Mouse (Mus musculus) mesoderm, embryonic 11.5 days (tissue): ENCODE results near the gene Ccdc141.

Experiments
- DNase-seq: peaks from one replicate; pipeline ENCODE4 v3.0.0-alpha.2; 2012; ENCODE audit warnings: low read depth, low spot score

Ccdc141 gene

GRCm38 (mm10) chr2:77174313-77174712 lies 3.9 kb upstream of the Ccdc141 start:
- no peak for DNase-seq

- no peak for DNase-seq
Measured at GRCm38 (mm10) chr2:77173821-77174220, 3.4 kb upstream of the Ccdc141 start.

- peak; percentile 32 for DNase-seq
Measured at GRCm38 (mm10) chr2:77173366-77173765, 2.9 kb upstream of the Ccdc141 start.

- DNase-seq, result no peak
Measured at GRCm38 (mm10) chr2:77172241-77172671, 1.8 kb upstream of the Ccdc141 start.

GRCm38 (mm10) chr2:77171444-77172240 lies 1.2 kb upstream of the Ccdc141 start:
- peak; percentile 58 for DNase-seq

GRCm38 (mm10) chr2:77169916-77170632 lies 362 bp downstream of the Ccdc141 start:
- peak; percentile 45 for DNase-seq

- DNase-seq, result no peak
Measured at GRCm38 (mm10) chr2:77169218-77169617, 1.2 kb downstream of the Ccdc141 start.

- DNase-seq, result no peak
Measured at GRCm38 (mm10) chr2:77168781-77169180, 1.7 kb downstream of the Ccdc141 start.

- no peak for DNase-seq
Measured at GRCm38 (mm10) chr2:77168081-77168685, 2.3 kb downstream of the Ccdc141 start.

GRCm38 (mm10) chr2:77166366-77166765 lies 4.1 kb downstream of the Ccdc141 start:
- DNase-seq, result no peak

GRCm38 (mm10) chr2:77164662-77165061 lies 5.8 kb downstream of the Ccdc141 start:
- no peak for DNase-seq

- no peak for DNase-seq
Measured at GRCm38 (mm10) chr2:77163381-77163780, 7.1 kb downstream of the Ccdc141 start.

GRCm38 (mm10) chr2:77162135-77162534 lies 8.3 kb downstream of the Ccdc141 start:
- no peak for DNase-seq

GRCm38 (mm10) chr2:77157546-77157945 lies 12.9 kb downstream of the Ccdc141 start:
- DNase-seq, result no peak

GRCm38 (mm10) chr2:77154080-77154479 lies 16.4 kb downstream of the Ccdc141 start:
- DNase-seq, result no peak

GRCm38 (mm10) chr2:77151255-77151654 lies 19.2 kb downstream of the Ccdc141 start:
- DNase-seq, result no peak

- DNase-seq, result no peak
Measured at GRCm38 (mm10) chr2:77149576-77149975, 20.9 kb downstream of the Ccdc141 start.

- no peak for DNase-seq
Measured at GRCm38 (mm10) chr2:77148215-77148614, 22.2 kb downstream of the Ccdc141 start.

GRCm38 (mm10) chr2:77146968-77147367 lies 23.5 kb downstream of the Ccdc141 start:
- no peak for DNase-seq

GRCm38 (mm10) chr2:77146291-77146690 lies 24.1 kb downstream of the Ccdc141 start:
- no peak for DNase-seq

- no peak for DNase-seq
Measured at GRCm38 (mm10) chr2:77143536-77143935, 26.9 kb downstream of the Ccdc141 start.

GRCm38 (mm10) chr2:77138879-77139278 lies 31.6 kb downstream of the Ccdc141 start:
- DNase-seq, result no peak
